Mouse (Mus musculus) intestine, postnatal 0 days (tissue): ENCODE data around the gene Uggt2. TPM values are rescaled to one million over a fixed set of nuclear protein-coding genes. Genes with fewer than 3 reads are reported as not detected.

Experiments
- ATAC-seq: fragments of 200-750 bp; cut with Nextera tagmentation; 2 replicates; pipeline ENCODE4 v1.8.0; 2017; ENCODE audit warnings: mild to moderate bottlenecking, moderate TSS enrichment, moderate library complexity
- H3K27ac ChIP-seq: fragments of 300-500 bp; sonication (generic); 2 replicates; pipeline ENCODE4 v1.5.1; 2014; ENCODE audit warnings: mild to moderate bottlenecking, low read depth, low read length, moderate library complexity
- H3K27me3 ChIP-seq: fragments of 300-500 bp; sonication (generic); replicated peaks from 2 replicates; pipeline ENCODE4 v1.6.1; 2014; ENCODE audit warnings: low read length, mixed read lengths; ENCODE audit not compliant: control insufficient read depth, insufficient read depth
- H3K36me3 ChIP-seq: fragments of 300-500 bp; sonication (generic); 2 replicates; pipeline ENCODE4 v1.6.1; 2014; ENCODE audit warnings: mild to moderate bottlenecking, moderate library complexity; ENCODE audit not compliant: control insufficient read depth, insufficient read depth
- H3K4me1 ChIP-seq: fragments of 300-500 bp; sonication (generic); replicated peaks from 2 replicates; pipeline ENCODE4 v1.6.1; 2014; ENCODE audit warnings: antibody characterized with exemption, low read length, mixed read lengths; ENCODE audit not compliant: control insufficient read depth, insufficient read depth
- H3K4me2 ChIP-seq: fragments of 300-500 bp; sonication (generic); replicated peaks from 2 replicates; pipeline ENCODE4 v1.6.1; 2014; ENCODE audit warnings: low read depth, mild to moderate bottlenecking, moderate library complexity
- H3K4me3 ChIP-seq: fragments of 300-500 bp; sonication (generic); 2 replicates; pipeline ENCODE4 v1.5.1; 2014; ENCODE audit warnings: low read depth, low read length
- H3K9ac ChIP-seq: fragments of 300-500 bp; sonication (generic); 2 replicates; pipeline ENCODE4 v1.6.1; 2014; ENCODE audit warnings: mild to moderate bottlenecking, low read depth, low read length
- H3K9me3 ChIP-seq: fragments of 300-500 bp; sonication (generic); 2 replicates; pipeline ENCODE4 v1.6.1; 2016; ENCODE audit warnings: mixed run types; ENCODE audit not compliant: control insufficient read depth
- CTCF ChIP-seq: sonication (generic); IDR thresholded peaks from 2 replicates; pipeline ENCODE4 v1.5.1; 2016; ENCODE audit warnings: low read depth, mild to moderate bottlenecking, control low read depth, antibody characterized with exemption, moderate library complexity
- WGBS: fragments of 180-500 bp; shearing (Covaris S2); extraction: QIAGEN DNeasy Blood & Tissue Kit; methylation state at CpG from one replicate; pipeline ENCODE4 v1.1.7; 2014; 5-methylcytosine and 5-hydroxymethylcytosine counted together
- polyA plus RNA-seq: library from polyadenylated mRNA; unstranded; fragments of >200 nt; fragmentation: Nextera tagmentation; extraction: Ambion mirVana; gene quantifications from 2 replicates; pipeline ENCODE4 v1.2.1, GENCODE M21; 2015

The Uggt2 gene
- polyA plus RNA-seq, 1 experiment from 2014 or later, result 1.6 TPM

GRCm38 (mm10) chr14:119107591-119107990 lies 8.4 kb upstream of the Uggt2 start:
- Histone ChIP-seq H3K4me3 (no peak overlapping the region), H3K27ac (no peak overlapping the region), H3K4me1 (no peaks in the 10 kb centered on the region), H3K9me3 (no peaks in the 10 kb centered on the region), H3K36me3 (no peaks in the 10 kb centered on the region), H3K4me2 (no peak overlapping the region), H3K9ac (no peak overlapping the region), H3K27me3 (no peaks in the 10 kb centered on the region)
- ATAC-seq, result no peak
- WGBS, result 91% methylated on average over 8 of the region's 8 CpGs
- TF ChIP-seq CTCF, result no peak

- WGBS, result 7% methylated on average over 13 of the region's 13 CpGs
These were observed 301 bp upstream of the Uggt2 start for GRCm38 (mm10) chr14:119099570-119099891.

GRCm38 (mm10) chr14:119061811-119062210 lies 37.4 kb downstream of the Uggt2 start:
- Histone ChIP-seq H3K9ac (no peak overlapping the region), H3K36me3 (no peaks in the 10 kb centered on the region), H3K4me1 (no peaks in the 10 kb centered on the region), H3K9me3 (no peaks in the 10 kb centered on the region), H3K27me3 (no peaks in the 10 kb centered on the region), H3K4me3 (no peak overlapping the region), H3K4me2 (no peak overlapping the region), H3K27ac (no peak overlapping the region)
- WGBS, result 88% methylated on average over 1 of the region's 1 CpGs
- no peak for TF ChIP-seq CTCF
- no peak for ATAC-seq

More at GRCm38 (mm10) chr14:119099570-119099891, 301 bp upstream of the Uggt2 start:
- no peaks in the 10 kb centered on the region for H3K4me1 ChIP-seq
- H3K27ac ChIP-seq, result no peak overlapping the region
- H3K9ac ChIP-seq, result peak overlapping the region; percentile 51
- no peak for TF ChIP-seq CTCF
- ATAC-seq, result peak; percentile 59
- H3K36me3 ChIP-seq, result no peaks in the 10 kb centered on the region
- peak overlapping the region; percentile 65 for H3K4me3 ChIP-seq
- H3K4me2 ChIP-seq, result peak overlapping the region; percentile 97
- no peaks in the 10 kb centered on the region for H3K27me3 ChIP-seq
- no peaks in the 10 kb centered on the region for H3K9me3 ChIP-seq

- no peaks in the 10 kb centered on the region for H3K27me3 ChIP-seq
- H3K4me3 ChIP-seq, result no peak overlapping the region
- no peak overlapping the region for H3K27ac ChIP-seq
- WGBS, result 87% methylated on average over 2 of the region's 2 CpGs
- no peaks in the 10 kb centered on the region for H3K4me1 ChIP-seq
- no peak for TF ChIP-seq CTCF
- no peaks in the 10 kb centered on the region for H3K9me3 ChIP-seq
- no peaks in the 10 kb centered on the region for H3K36me3 ChIP-seq
- no peak for ATAC-seq
- no peak overlapping the region for H3K4me2 ChIP-seq
- H3K9ac ChIP-seq, result no peak overlapping the region
These were observed 38.5 kb downstream of the Uggt2 start for GRCm38 (mm10) chr14:119060682-119061081.

GRCm38 (mm10) chr14:119057014-119057413 lies 42.2 kb downstream of the Uggt2 start:
- no peak overlapping the region for H3K4me2 ChIP-seq
- no peaks in the 10 kb centered on the region for H3K36me3 ChIP-seq
- H3K4me1 ChIP-seq, result no peaks in the 10 kb centered on the region
- WGBS, result 94% methylated on average over 4 of the region's 4 CpGs
- H3K27me3 ChIP-seq, result no peaks in the 10 kb centered on the region
- TF ChIP-seq CTCF, result no peak
- H3K9ac ChIP-seq, result no peak overlapping the region
- H3K27ac ChIP-seq, result no peak overlapping the region
- no peak for ATAC-seq
- H3K4me3 ChIP-seq, result no peak overlapping the region
- no peaks in the 10 kb centered on the region for H3K9me3 ChIP-seq

GRCm38 (mm10) chr14:119052969-119053368 lies 46.3 kb downstream of the Uggt2 start:
- Histone ChIP-seq H3K9ac (no peak overlapping the region), H3K4me2 (no peak overlapping the region), H3K4me1 (no peaks in the 10 kb centered on the region), H3K9me3 (no peaks in the 10 kb centered on the region), H3K27ac (no peak overlapping the region), H3K36me3 (no peaks in the 10 kb centered on the region), H3K27me3 (no peaks in the 10 kb centered on the region), H3K4me3 (no peak overlapping the region)
- WGBS, result 100% methylated on average over 1 of the region's 1 CpGs
- no peak for ATAC-seq
- TF ChIP-seq CTCF, result no peak

GRCm38 (mm10) chr14:119052361-119052760 lies 46.9 kb downstream of the Uggt2 start:
- H3K4me1 ChIP-seq, result no peaks in the 10 kb centered on the region
- H3K4me3 ChIP-seq, result no peak overlapping the region
- H3K9ac ChIP-seq, result no peak overlapping the region
- H3K36me3 ChIP-seq, result no peaks in the 10 kb centered on the region
- H3K27me3 ChIP-seq, result no peaks in the 10 kb centered on the region
- 80% methylated on average over 3 of the region's 3 CpGs for WGBS
- H3K9me3 ChIP-seq, result no peaks in the 10 kb centered on the region
- H3K4me2 ChIP-seq, result no peak overlapping the region
- ATAC-seq, result no peak
- no peak overlapping the region for H3K27ac ChIP-seq
- TF ChIP-seq CTCF, result no peak
